Mouse (Mus musculus): ENCODE results near the gene Spaca4. TPM values are rescaled to one million over a fixed set of nuclear protein-coding genes. Genes with fewer than 3 reads are reported as not detected.
A peak's percentile ranks its signal among the peaks of the same experiment; 100 is the strongest.

The Spaca4 gene
- not detected in 2 replicates for polyA plus RNA-seq (2016; fragmentation: Nextera tagmentation; extraction: Ambion mirVana)

DNA sequence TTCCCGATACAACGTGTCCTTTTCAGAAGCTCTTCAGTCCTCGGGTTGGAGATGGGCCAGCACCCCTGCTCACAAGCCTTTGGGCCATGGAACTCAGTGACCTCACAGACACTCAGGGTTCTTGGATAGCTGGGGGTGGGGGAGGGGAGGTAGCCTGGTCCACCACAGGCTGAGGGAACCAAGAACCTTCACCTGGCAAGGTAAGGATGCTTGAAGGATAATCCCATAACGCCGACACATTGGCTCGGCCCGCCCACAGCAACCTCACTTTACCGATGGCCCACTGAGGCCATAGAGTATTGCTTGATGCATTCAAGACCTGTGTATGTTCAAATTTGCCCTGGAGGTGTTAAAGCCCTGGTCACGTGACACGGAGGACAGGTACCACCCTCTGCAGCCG lies at the start of gene Spaca4:
TSS of gene Spaca4 (minus strand) at position 101 of the 400 bp plus-strand sequence.
- no peak within 1 kb of the TSS for H3K4me3 ChIP-seq (replicated peaks)
- peaks cover 86% of the 10 kb centered on the region for H3K36me3 ChIP-seq

DNA sequence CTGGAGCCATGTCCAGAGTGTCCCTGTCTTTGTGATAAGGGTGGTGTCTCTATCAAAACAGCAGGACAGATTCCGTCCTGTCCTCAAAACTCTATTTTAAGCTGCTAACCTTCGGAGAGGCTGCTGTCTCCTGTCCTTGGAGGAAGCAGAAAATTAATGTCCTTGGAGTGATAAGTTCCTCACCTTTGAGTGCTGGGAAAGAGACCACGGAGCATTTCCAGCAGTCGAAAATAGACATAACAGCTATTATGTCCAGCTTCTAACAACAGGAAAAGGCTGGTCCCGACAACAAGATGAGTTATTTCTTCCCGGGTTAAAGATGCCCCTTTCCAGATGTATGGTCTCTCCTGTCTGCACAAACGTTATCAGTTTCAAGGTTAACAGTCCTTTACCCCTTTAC lies 49.6 kb upstream of the Spaca4 start:
- Histone ChIP-seq H3K36me3 (no peaks in the 10 kb centered on the region), H3K9ac (replicated peaks) (no peak overlapping the region), H3K4me1 (replicated peaks) (no peaks in the 10 kb centered on the region; the same call in 1 of the 2 replicates), H3K9me3 (no peaks in the 10 kb centered on the region), H3K27me3 (peaks cover 31% of the 10 kb centered on the region), H3K4me2 (no peak overlapping the region), H3K27ac (no peak overlapping the region), H3K4me3 (replicated peaks) (no peak overlapping the region)
- no peak for ATAC-seq (ENCODE audit: insufficient number of reproducible peaks, insufficient read depth, low FRiP score, low TSS enrichment, low read depth)
- 76% methylated on average over 7 of the region's 7 CpGs for WGBS

More for the DNA sequence above, at the start of gene Spaca4:
- Histone ChIP-seq H3K27me3 (no peaks in the 10 kb centered on the region), H3K27ac (no peak within 1 kb of the TSS), H3K4me1 (replicated peaks) (peaks cover 9% of the 10 kb centered on the region), H3K9me3 (no peaks in the 10 kb centered on the region), H3K9ac (replicated peaks) (0 out of 2 replicates have a peak within 1 kb of the TSS, but pooled peaks have one; percentile 27), H3K4me2 (no peak within 1 kb of the TSS)
- WGBS: 97% methylated on average over 11 of the region's 11 CpGs
- no peak for ATAC-seq (ENCODE audit: insufficient number of reproducible peaks, insufficient read depth, low FRiP score, low TSS enrichment, low read depth)

GRCm38 (mm10) chr7:45771101-45771500 lies 45.5 kb upstream of the Spaca4 start:
- Histone ChIP-seq H3K4me3 (replicated peaks) (no peak overlapping the region), H3K4me2 (no peak overlapping the region), H3K4me1 (replicated peaks) (no peaks in the 10 kb centered on the region), H3K27me3 (peaks cover 7% of the 10 kb centered on the region; the same call in 1 of the 2 replicates), H3K36me3 (no peaks in the 10 kb centered on the region), H3K9ac (replicated peaks) (no peak overlapping the region), H3K27ac (no peak overlapping the region), H3K9me3 (peaks cover 5% of the 10 kb centered on the region; the same call in 1 of the 2 replicates)
- ATAC-seq (ENCODE audit: insufficient number of reproducible peaks, insufficient read depth, low FRiP score, low TSS enrichment, low read depth): no peak
- WGBS: 64% methylated on average over 4 of the region's 4 CpGs

- no peak overlapping the region for H3K4me2 ChIP-seq
- H3K36me3 ChIP-seq: no peaks in the 10 kb centered on the region
- H3K4me1 ChIP-seq (replicated peaks): no peaks in the 10 kb centered on the region
- 68% methylated on average over 8 of the region's 8 CpGs for WGBS
- peaks cover 5% of the 10 kb centered on the region; the same call in 1 of the 2 replicates for H3K9me3 ChIP-seq
- H3K4me3 ChIP-seq (replicated peaks): no peak overlapping the region
- no peak overlapping the region for H3K9ac ChIP-seq (replicated peaks)
- H3K27me3 ChIP-seq: peaks cover 7% of the 10 kb centered on the region; the same call in 1 of the 2 replicates
- no peak overlapping the region for H3K27ac ChIP-seq
- no peak for ATAC-seq (ENCODE audit: insufficient number of reproducible peaks, insufficient read depth, low FRiP score, low TSS enrichment, low read depth)
Observed at GRCm38 (mm10) chr7:45770427-45771082, 44.9 kb upstream of the Spaca4 start.

GRCm38 (mm10) chr7:45767500-45767899 lies 41.9 kb upstream of the Spaca4 start:
- H3K27ac ChIP-seq: no peak overlapping the region
- no peaks in the 10 kb centered on the region for H3K4me1 ChIP-seq (replicated peaks)
- no peaks in the 10 kb centered on the region for H3K36me3 ChIP-seq
- no peaks in the 10 kb centered on the region for H3K27me3 ChIP-seq
- no peak overlapping the region for H3K9ac ChIP-seq (replicated peaks)
- no peak for ATAC-seq (ENCODE audit: insufficient number of reproducible peaks, insufficient read depth, low FRiP score, low TSS enrichment, low read depth)
- H3K9me3 ChIP-seq: peaks cover 5% of the 10 kb centered on the region; the same call in 1 of the 2 replicates
- WGBS: 88% methylated on average over 6 of the region's 6 CpGs
- H3K4me3 ChIP-seq (replicated peaks): no peak overlapping the region
- H3K4me2 ChIP-seq: no peak overlapping the region

GRCm38 (mm10) chr7:45766764-45767163 lies 41.2 kb upstream of the Spaca4 start:
- 64% methylated on average over 7 of the region's 8 CpGs for WGBS
- Histone ChIP-seq H3K4me3 (replicated peaks) (no peak overlapping the region), H3K36me3 (no peaks in the 10 kb centered on the region), H3K9me3 (peaks cover 5% of the 10 kb centered on the region; the same call in 1 of the 2 replicates), H3K27ac (no peak overlapping the region), H3K27me3 (no peaks in the 10 kb centered on the region), H3K4me2 (no peak overlapping the region), H3K9ac (replicated peaks) (no peak overlapping the region), H3K4me1 (replicated peaks) (no peaks in the 10 kb centered on the region)
- no peak for ATAC-seq (ENCODE audit: insufficient number of reproducible peaks, insufficient read depth, low FRiP score, low TSS enrichment, low read depth)

DNA sequence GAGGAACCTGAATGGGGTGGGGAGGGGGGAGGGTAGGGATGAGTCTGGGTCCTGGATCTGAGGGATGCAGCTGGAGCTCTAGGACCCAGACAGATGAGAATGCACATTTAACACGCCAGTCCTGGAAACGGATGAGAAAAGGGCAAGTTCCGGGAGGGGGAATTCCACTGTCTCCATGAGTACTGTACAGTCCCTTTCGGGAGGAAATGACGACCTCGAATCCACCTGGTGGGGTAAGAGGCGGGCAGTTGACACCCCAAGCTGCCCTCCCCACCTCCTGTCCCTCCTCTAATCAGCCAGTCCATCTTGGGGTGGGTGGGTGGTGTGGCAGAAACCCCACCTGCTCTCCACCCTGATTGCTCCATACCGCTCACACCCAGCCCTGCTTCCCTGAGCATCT lies 40.4 kb upstream of the Spaca4 start:
- no peak overlapping the region for H3K4me3 ChIP-seq (replicated peaks)
- no peaks in the 10 kb centered on the region for H3K4me1 ChIP-seq (replicated peaks)
- peaks cover 5% of the 10 kb centered on the region; the same call in 1 of the 2 replicates for H3K9me3 ChIP-seq
- 48% methylated on average over 8 of the region's 8 CpGs for WGBS
- H3K4me2 ChIP-seq: no peak overlapping the region
- H3K36me3 ChIP-seq: no peaks in the 10 kb centered on the region
- no peak overlapping the region for H3K27ac ChIP-seq
- peaks cover under 1% of the 10 kb centered on the region; the same call in 1 of the 2 replicates for H3K27me3 ChIP-seq
- ATAC-seq (ENCODE audit: insufficient number of reproducible peaks, insufficient read depth, low FRiP score, low TSS enrichment, low read depth): no peak
- no peak overlapping the region for H3K9ac ChIP-seq (replicated peaks)

GRCm38 (mm10) chr7:45760151-45760550 lies 34.5 kb upstream of the Spaca4 start:
- H3K36me3 ChIP-seq: no peaks in the 10 kb centered on the region
- H3K4me3 ChIP-seq (replicated peaks): no peak overlapping the region
- no peak overlapping the region for H3K9ac ChIP-seq (replicated peaks)
- ATAC-seq (ENCODE audit: insufficient number of reproducible peaks, insufficient read depth, low FRiP score, low TSS enrichment, low read depth): no peak
- H3K27me3 ChIP-seq: peaks cover 41% of the 10 kb centered on the region
- 63% methylated on average over 5 of the region's 5 CpGs for WGBS
- H3K4me2 ChIP-seq: no peak overlapping the region
- H3K4me1 ChIP-seq (replicated peaks): peaks cover 7% of the 10 kb centered on the region
- H3K9me3 ChIP-seq: no peaks in the 10 kb centered on the region
- H3K27ac ChIP-seq: no peak overlapping the region

- peak overlapping the region; percentile 51 for H3K9ac ChIP-seq (replicated peaks)
- peak overlapping the region; percentile 60 for H3K4me2 ChIP-seq
- H3K9me3 ChIP-seq: no peaks in the 10 kb centered on the region
- H3K27me3 ChIP-seq: peaks cover 41% of the 10 kb centered on the region
- H3K4me3 ChIP-seq (replicated peaks): peak overlapping the region; percentile 32
- H3K4me1 ChIP-seq (replicated peaks): peaks cover 7% of the 10 kb centered on the region
- ATAC-seq (ENCODE audit: insufficient number of reproducible peaks, insufficient read depth, low FRiP score, low TSS enrichment, low read depth): no peak
- WGBS: 4% methylated on average over 27 of the region's 27 CpGs
- H3K36me3 ChIP-seq: no peaks in the 10 kb centered on the region
- no peak overlapping the region for H3K27ac ChIP-seq
Observed at GRCm38 (mm10) chr7:45759400-45759799, 33.8 kb upstream of the Spaca4 start.

- Histone ChIP-seq H3K4me3 (replicated peaks) (no peak overlapping the region), H3K27me3 (peaks cover 38% of the 10 kb centered on the region), H3K27ac (no peak overlapping the region), H3K4me2 (no peak overlapping the region), H3K36me3 (no peaks in the 10 kb centered on the region), H3K9me3 (no peaks in the 10 kb centered on the region), H3K4me1 (replicated peaks) (peaks cover 7% of the 10 kb centered on the region), H3K9ac (replicated peaks) (no peak overlapping the region)
- ATAC-seq (ENCODE audit: insufficient number of reproducible peaks, insufficient read depth, low FRiP score, low TSS enrichment, low read depth): no peak
- 53% methylated on average over 6 of the region's 6 CpGs for WGBS
Observed at GRCm38 (mm10) chr7:45755703-45756102, 30.1 kb upstream of the Spaca4 start.

- Histone ChIP-seq H3K27me3 (no peaks in the 10 kb centered on the region), H3K4me2 (no peak overlapping the region), H3K36me3 (no peaks in the 10 kb centered on the region), H3K4me3 (replicated peaks) (no peak overlapping the region), H3K27ac (no peak overlapping the region), H3K4me1 (replicated peaks) (peaks cover 9% of the 10 kb centered on the region), H3K9me3 (0 out of 2 replicates have a peak, but pooled peaks cover 6% of the 10 kb centered on the region), H3K9ac (replicated peaks) (no peak overlapping the region)
- WGBS: 72% methylated on average over 9 of the region's 9 CpGs
- no peak for ATAC-seq (ENCODE audit: insufficient number of reproducible peaks, insufficient read depth, low FRiP score, low TSS enrichment, low read depth)
Observed at GRCm38 (mm10) chr7:45750162-45750561, 24.5 kb upstream of the Spaca4 start.

Measured in limb, embryonic 12.5 days (tissue).